Mouse (Mus musculus) ES-E14 (cell line): ENCODE results near the gene Pla2g16. TPM values are rescaled to one million over a fixed set of nuclear protein-coding genes. Genes with fewer than 3 reads are reported as not detected.

Source experiments
- DNase-seq: peaks from one replicate; pipeline ENCODE4 v3.0.0-alpha.2; 2013; ENCODE audit warnings: low read depth, low spot score
- H3K27ac ChIP-seq: 2 replicates; pipeline ENCODE4 v1.5.1; 2012; ENCODE audit warnings: low read depth, mild to moderate bottlenecking, low read length, moderate library complexity, mixed read lengths; ENCODE audit not compliant: poor library complexity, insufficient read depth, severe bottlenecking
- H3K36me3 ChIP-seq: 2 replicates; pipeline ENCODE4 v1.6.1; 2012; ENCODE audit warnings: mild to moderate bottlenecking, low read length, moderate library complexity, mixed read lengths; ENCODE audit not compliant: control insufficient read depth, poor library complexity, insufficient read depth, severe bottlenecking
- H3K4me1 ChIP-seq, 2 experiments: fragments of 150-350 bp in 1 of 2; sonication (generic) in 1 of 2; 2 replicates each; pipeline ENCODE4 v1.6.1; 2012; ENCODE audit warnings: low read length in 2 of 2, mild to moderate bottlenecking in 1 of 2, mixed read lengths in 1 of 2; ENCODE audit not compliant: control insufficient read depth in 2 of 2, insufficient read depth in 2 of 2, poor library complexity in 1 of 2
- H3K4me3 ChIP-seq, 2 experiments: fragments of 150-350 bp in 1 of 2; sonication (generic) in 1 of 2; 2 replicates each; pipeline ENCODE4 v1.5.1; 2012; ENCODE audit warnings: low read length in 2 of 2, low read depth in 1 of 2, mild to moderate bottlenecking in 1 of 2, mixed read lengths in 1 of 2; ENCODE audit not compliant: insufficient read depth in 1 of 2, poor library complexity in 1 of 2, severe bottlenecking in 1 of 2
- H3K9ac ChIP-seq: 2 replicates; pipeline ENCODE4 v1.6.1; 2012; ENCODE audit warnings: low read depth, mild to moderate bottlenecking, low read length, mixed read lengths; ENCODE audit not compliant: poor library complexity, insufficient read depth, severe bottlenecking
- H3K9me3 ChIP-seq: fragments of 150-350 bp; sonication (generic); 2 replicates; pipeline ENCODE4 v1.6.1; 2012; ENCODE audit warnings: low read depth, mild to moderate bottlenecking, low read length; ENCODE audit not compliant: control insufficient read depth, insufficient read depth
- CHD2 ChIP-seq: IDR thresholded peaks from 2 replicates; pipeline ENCODE4 v1.6.1; 2014; ENCODE audit warnings: mild to moderate bottlenecking, low read depth, low read length, inconsistent platforms
- HCFC1 ChIP-seq: IDR thresholded peaks from 2 replicates; pipeline ENCODE4 v1.6.1; 2012; ENCODE audit warnings: low read length, inconsistent platforms, borderline replicate concordance; ENCODE audit not compliant: insufficient read depth
- MAFK ChIP-seq: IDR thresholded peaks from 2 replicates; pipeline ENCODE4 v1.6.1; 2014; ENCODE audit warnings: mild to moderate bottlenecking, low read depth, low read length, inconsistent platforms; ENCODE audit not compliant: insufficient read depth
- ZC3H11A ChIP-seq: IDR thresholded peaks from 2 replicates; pipeline ENCODE4 v1.6.1; 2012; ENCODE audit warnings: low read depth, mild to moderate bottlenecking, inconsistent platforms, low read length, borderline replicate concordance
- ZNF384 ChIP-seq: IDR thresholded peaks from 2 replicates; pipeline ENCODE4 v1.6.1; 2012; ENCODE audit warnings: low read depth, low read length, inconsistent platforms
- in situ Hi-C, 2 experiments: fragments of 600-800 bp; cut with MboI; formaldehyde crosslinking; loops; one replicate each; pipeline ENCODE4 v1.15.1; 2025; ENCODE audit warnings: low sequenced_read_pairs in 2 of 2, inconsistent platforms in 1 of 2; ENCODE audit not compliant: unreplicated experiment in 2 of 2
- total RNA-seq: library from RNA; depleted of rRNA; stranded (reverse); fragments of 300-350 nt; gene quantifications from 2 replicates; pipeline ENCODE4 v1.2.3, GENCODE M21; 2012

The Pla2g16 gene
- total RNA-seq, 1 experiment: 8.3 TPM

- no peak overlapping the region for H3K27ac ChIP-seq
- H3K36me3 ChIP-seq: no peaks in the 10 kb centered on the region
- no peaks in the 10 kb centered on the region for H3K9me3 ChIP-seq
- H3K9ac ChIP-seq: no peak overlapping the region
- H3K4me1 ChIP-seq: no peaks in the 10 kb centered on the region
- in situ Hi-C loops: no loop called here
- no peak for TF ChIP-seq MAFK
- TF ChIP-seq ZNF384: no peak
- TF ChIP-seq ZC3H11A: no peak
- TF ChIP-seq CHD2: no peak
- TF ChIP-seq HCFC1: no peak
- DNase-seq: no peak
- no peak overlapping the region for H3K4me3 ChIP-seq
Measured at GRCm38 (mm10) chr19:7592018-7592417, 34.8 kb downstream of the Pla2g16 start.

DNA sequence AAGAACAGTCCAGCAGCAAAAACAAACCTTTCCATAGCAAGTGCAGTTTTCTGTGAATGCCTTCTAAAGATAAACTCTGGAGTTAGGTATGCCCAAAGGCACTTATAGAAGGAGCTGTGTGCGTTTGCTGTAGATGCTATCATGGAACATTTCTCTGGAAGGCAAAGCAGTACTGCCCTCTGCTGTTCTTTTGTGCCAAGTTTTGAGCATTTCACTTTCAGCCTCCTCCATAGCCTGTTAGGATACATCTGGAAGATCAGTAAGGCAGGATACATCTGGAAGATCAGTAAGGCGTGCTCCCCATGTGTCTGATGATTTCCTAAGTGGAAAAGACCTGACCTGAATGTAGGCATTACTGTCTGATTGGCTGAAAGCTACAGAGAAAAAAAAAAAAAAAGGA lies 38.3 kb downstream of the Pla2g16 start:
- DNase-seq: no peak
- Histone ChIP-seq H3K9me3 (no peaks in the 10 kb centered on the region), H3K27ac (no peak overlapping the region), H3K4me1 (no peaks in the 10 kb centered on the region), H3K36me3 (no peaks in the 10 kb centered on the region), H3K9ac (no peak overlapping the region), H3K4me3 (no peak overlapping the region)
- in situ Hi-C loops: loop anchor here in 1 of 2 experiments (5.0 kb wide), 1 partner anchor 73 kb away; no protein-coding TSS in a partner anchor
- TF ChIP-seq CHD2 (no peak), ZC3H11A (peak; percentile 85)

DNA sequence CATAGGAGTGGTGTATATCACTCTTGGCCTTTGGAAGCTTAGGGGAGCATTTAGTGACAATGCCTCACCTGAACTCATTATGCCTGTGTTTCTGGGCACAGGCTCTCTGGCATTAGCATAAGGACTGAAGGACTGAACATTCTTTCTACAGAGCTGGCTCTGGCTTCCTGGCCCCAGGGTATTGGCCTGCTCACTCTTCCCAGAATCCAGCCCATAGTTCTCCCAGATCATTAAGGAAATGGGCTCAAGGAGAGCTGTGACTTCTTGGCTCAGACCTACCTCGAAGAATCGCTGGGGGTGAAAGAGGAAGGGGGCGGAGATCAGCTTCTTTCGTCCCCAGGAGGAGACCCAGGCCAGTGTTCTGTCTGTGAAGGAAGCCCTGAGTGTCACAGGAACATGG lies 41.2 kb downstream of the Pla2g16 start:
- H3K4me3 ChIP-seq: no peak overlapping the region
- no peaks in the 10 kb centered on the region for H3K4me1 ChIP-seq
- no peaks in the 10 kb centered on the region for H3K36me3 ChIP-seq
- H3K9me3 ChIP-seq: no peaks in the 10 kb centered on the region
- TF ChIP-seq CHD2 (no peak), HCFC1 (no peak), MAFK (no peak), ZC3H11A (no peak), ZNF384 (no peak)
- no peak overlapping the region for H3K9ac ChIP-seq
- in situ Hi-C loops: loop anchor here in 1 of 2 experiments (5.0 kb wide), 1 partner anchor 76 kb away; no protein-coding TSS in a partner anchor
- DNase-seq: no peak
- no peak overlapping the region for H3K27ac ChIP-seq

DNA sequence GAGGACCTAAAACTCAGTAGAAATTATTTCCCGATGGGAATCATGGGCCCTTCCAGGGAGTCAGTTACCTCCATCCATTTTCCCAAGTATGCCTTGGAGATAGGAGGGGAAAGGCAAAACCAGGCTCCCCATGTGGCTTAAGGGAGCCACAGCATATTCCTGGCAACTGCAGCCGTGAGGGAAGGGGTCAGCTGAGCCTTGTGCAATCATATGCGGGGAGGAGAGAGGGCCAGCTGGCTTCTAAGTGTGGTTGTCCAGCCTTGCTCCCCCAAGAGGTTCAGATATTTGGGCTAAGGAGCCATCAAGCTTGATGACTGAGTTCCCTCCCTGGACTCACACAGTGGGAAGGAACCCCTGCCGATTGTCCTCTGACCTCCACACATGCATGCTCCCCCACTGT lies 44.3 kb downstream of the Pla2g16 start:
- in situ Hi-C loops: loop anchor here in 1 of 2 experiments (10.0 kb wide), 1 partner anchor 67 kb away; no protein-coding TSS in a partner anchor
- Histone ChIP-seq H3K4me1 (peaks cover 0 to 5% of the 10 kb centered on the region in 2 experiments; a peak in 2 of 4 replicates), H3K9ac (no peak overlapping the region), H3K27ac (no peak overlapping the region), H3K4me3 (no peak overlapping the region), H3K36me3 (no peaks in the 10 kb centered on the region), H3K9me3 (no peaks in the 10 kb centered on the region)
- TF ChIP-seq MAFK (no peak), ZNF384 (no peak), HCFC1 (no peak), CHD2 (no peak), ZC3H11A (no peak)
- no peak for DNase-seq

DNA sequence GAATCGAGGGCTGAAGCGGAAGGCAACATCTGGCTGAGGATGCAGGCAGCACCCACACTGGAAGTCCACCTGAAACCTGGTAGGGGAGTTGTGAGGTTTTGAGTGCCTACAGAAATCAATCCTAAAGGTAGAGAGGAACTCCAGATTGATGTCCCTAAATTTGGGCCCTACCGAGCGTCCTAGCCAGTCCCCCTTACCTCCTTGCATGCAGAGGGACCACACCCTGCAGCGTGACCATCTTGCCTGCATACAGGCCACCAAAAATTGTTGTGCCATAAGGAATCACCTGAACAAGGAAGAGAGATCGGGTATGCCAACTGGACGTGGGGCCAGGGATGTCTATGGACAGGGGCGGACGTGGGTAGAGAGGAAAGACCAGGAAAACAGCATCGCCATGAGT lies 46.8 kb downstream of the Pla2g16 start:
- Histone ChIP-seq H3K9ac (no peak overlapping the region), H3K36me3 (no peaks in the 10 kb centered on the region), H3K9me3 (no peaks in the 10 kb centered on the region), H3K27ac (no peak overlapping the region), H3K4me1 (peaks cover 0 to 10% of the 10 kb centered on the region in 2 experiments; a peak in 2 of 4 replicates), H3K4me3 (no peak overlapping the region)
- in situ Hi-C loops: loop anchor here in 1 of 2 experiments (10.0 kb wide), 1 partner anchor 69 kb away; no protein-coding TSS in a partner anchor
- DNase-seq: no peak
- TF ChIP-seq MAFK: no peak
- no peak for TF ChIP-seq ZC3H11A
- no peak for TF ChIP-seq ZNF384
- TF ChIP-seq CHD2: no peak
- no peak for TF ChIP-seq HCFC1
